Mouse (Mus musculus) midbrain, embryonic 10.5 days (tissue): ENCODE measurements around the gene Gm20388. TPM values are rescaled to one million over a fixed set of nuclear protein-coding genes. Genes with fewer than 3 reads are reported as not detected.

Experiments used
- DNase-seq: peaks from one replicate; pipeline ENCODE4 v3.0.0-alpha.2; 2017; ENCODE audit warnings: low spot score
- H3K27ac ChIP-seq: fragments of 300-500 bp; sonication (generic); replicated peaks from 2 replicates; pipeline ENCODE4 v1.5.1; 2016; ENCODE audit warnings: mild to moderate bottlenecking
- H3K27me3 ChIP-seq: fragments of 300-500 bp; sonication (generic); 2 replicates; pipeline ENCODE4 v1.6.1; 2016; ENCODE audit warnings: low read depth, mild to moderate bottlenecking; ENCODE audit not compliant: poor library complexity, severe bottlenecking
- H3K36me3 ChIP-seq: fragments of 300-500 bp; sonication (generic); 2 replicates; pipeline ENCODE4 v1.6.1; 2016; ENCODE audit warnings: mild to moderate bottlenecking, moderate library complexity
- H3K4me1 ChIP-seq: fragments of 300-500 bp; sonication (generic); 2 replicates; pipeline ENCODE4 v1.6.1; 2016
- H3K4me3 ChIP-seq: fragments of 300-500 bp; sonication (generic); 2 replicates; pipeline ENCODE4 v1.5.1; 2016; ENCODE audit warnings: mild to moderate bottlenecking, moderate library complexity
- H3K9me3 ChIP-seq: fragments of 300-500 bp; sonication (generic); replicated peaks from 2 replicates; pipeline ENCODE4 v1.6.1; 2016; ENCODE audit warnings: mild to moderate bottlenecking
- WGBS: fragments of 180-500 bp; shearing (Covaris S2); methylation state at CpG from one replicate; pipeline ENCODE4 v1.1.7; 2016; 5-methylcytosine and 5-hydroxymethylcytosine counted together
- polyA plus RNA-seq: library from polyadenylated mRNA; unstranded; fragments of >200 nt; fragmentation: Nextera tagmentation; extraction: Ambion mirVana; gene quantifications from 2 replicates; pipeline ENCODE4 v1.2.1, GENCODE M21; 2016

The Gm20388 gene
- polyA plus RNA-seq, 1 experiment from 2014 or later = 7.1 TPM

- Histone ChIP-seq H3K4me3 (no peak overlapping the region), H3K27me3 (no peaks in the 10 kb centered on the region), H3K4me1 (peaks cover 6% of the 10 kb centered on the region; the same call in 1 of the 2 replicates), H3K27ac (no peak overlapping the region), H3K36me3 (no peaks in the 10 kb centered on the region), H3K9me3 (no peaks in the 10 kb centered on the region)
- DNase-seq = no peak
- 92% methylated on average over 8 of the region's 8 CpGs for WGBS
Observed at GRCm38 (mm10) chr8:120065611-120066010, 155.0 kb downstream of the Gm20388 start.

- no peak overlapping the region for H3K4me3 ChIP-seq
- 96% methylated on average over 4 of the region's 4 CpGs for WGBS
- H3K4me1 ChIP-seq = peaks cover 6% of the 10 kb centered on the region; the same call in 1 of the 2 replicates
- H3K9me3 ChIP-seq = no peaks in the 10 kb centered on the region
- H3K36me3 ChIP-seq = no peaks in the 10 kb centered on the region
- no peak for DNase-seq
- no peaks in the 10 kb centered on the region for H3K27me3 ChIP-seq
- no peak overlapping the region for H3K27ac ChIP-seq
Observed at GRCm38 (mm10) chr8:120066226-120066625, 155.6 kb downstream of the Gm20388 start.

DNA sequence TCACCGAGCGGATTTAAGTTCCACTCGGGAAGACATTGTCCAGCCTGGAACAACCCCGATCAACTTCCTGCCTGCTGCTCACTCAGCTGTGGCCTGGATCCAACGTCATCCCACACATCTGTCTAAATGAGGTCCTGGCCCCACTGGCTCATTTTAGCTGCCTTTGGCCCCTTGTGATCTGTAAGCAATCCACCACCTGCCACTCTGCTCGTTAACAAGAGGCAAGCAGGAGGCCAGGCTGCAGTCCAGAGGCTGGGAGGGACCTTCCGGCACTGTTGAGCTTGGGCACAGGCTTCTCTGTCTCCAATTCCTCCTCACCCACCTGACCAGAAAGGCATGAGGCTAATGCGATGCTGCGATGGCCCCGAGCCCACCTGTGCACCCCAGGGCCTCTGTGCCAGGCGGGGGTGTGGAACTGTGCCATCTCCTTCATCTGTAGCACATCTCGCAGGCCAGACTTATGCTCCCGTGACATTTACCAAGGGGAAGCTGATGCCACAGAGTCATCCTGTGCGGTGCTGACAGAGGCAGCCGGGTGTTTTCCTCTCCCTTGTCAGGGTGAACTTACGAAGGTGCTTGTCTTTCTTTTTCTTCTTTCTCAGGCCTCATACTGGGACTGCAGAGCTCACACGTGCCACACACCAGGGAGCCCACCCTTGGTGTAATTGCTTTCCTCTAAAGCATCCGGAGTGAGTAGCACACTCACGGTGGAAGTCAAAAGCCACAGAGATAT is 157.5 kb downstream of the Gm20388 start:
- no peak overlapping the region; the same call in 1 of the 2 replicates for H3K27ac ChIP-seq
- 69% methylated on average over 19 of the region's 19 CpGs for WGBS
- no peak for DNase-seq

DNA sequence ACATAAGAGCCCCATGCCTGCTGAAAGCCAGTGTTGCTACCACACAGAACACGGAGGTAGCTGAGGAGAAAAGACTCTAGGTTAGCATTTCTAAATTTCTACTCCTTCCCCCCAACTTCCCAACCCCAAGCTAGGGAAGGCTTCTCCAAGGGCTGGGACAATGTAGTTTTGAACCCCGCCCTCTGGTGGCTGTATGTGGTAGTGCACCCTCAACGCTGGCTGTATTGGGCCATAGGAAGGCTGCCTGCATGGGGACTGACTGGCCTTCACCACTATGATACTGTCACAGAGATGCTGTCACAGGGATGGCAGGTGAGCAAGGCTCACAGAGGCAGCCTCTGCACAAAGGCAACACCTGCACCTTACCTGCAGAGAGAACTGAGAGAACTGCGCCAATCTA is 161.0 kb downstream of the Gm20388 start:
- peaks cover 4% of the 10 kb centered on the region; the same call in 1 of the 2 replicates for H3K27me3 ChIP-seq
- peaks cover 34% of the 10 kb centered on the region for H3K4me1 ChIP-seq
- no peaks in the 10 kb centered on the region for H3K9me3 ChIP-seq
- no peak overlapping the region for H3K27ac ChIP-seq
- DNase-seq = peak; percentile 83
- 22% methylated on average over 4 of the region's 4 CpGs for WGBS
- H3K36me3 ChIP-seq = no peaks in the 10 kb centered on the region
- no peak overlapping the region for H3K4me3 ChIP-seq

More for the DNA sequence above, 157.5 kb downstream of the Gm20388 start:
- Histone ChIP-seq H3K4me3 (no peak overlapping the region), H3K36me3 (no peaks in the 10 kb centered on the region), H3K4me1 (peaks cover 20% of the 10 kb centered on the region; the same call in 1 of the 2 replicates), H3K9me3 (no peaks in the 10 kb centered on the region), H3K27me3 (no peaks in the 10 kb centered on the region)

- peaks cover 4% of the 10 kb centered on the region; the same call in 1 of the 2 replicates for H3K27me3 ChIP-seq
- no peak for DNase-seq
- H3K27ac ChIP-seq = no peak overlapping the region
- 71% methylated on average over 9 of the region's 9 CpGs for WGBS
- peaks cover 34% of the 10 kb centered on the region for H3K4me1 ChIP-seq
- no peaks in the 10 kb centered on the region for H3K36me3 ChIP-seq
- no peaks in the 10 kb centered on the region for H3K9me3 ChIP-seq
- no peak overlapping the region for H3K4me3 ChIP-seq
Observed at GRCm38 (mm10) chr8:120072259-120072658, 161.6 kb downstream of the Gm20388 start.

DNA sequence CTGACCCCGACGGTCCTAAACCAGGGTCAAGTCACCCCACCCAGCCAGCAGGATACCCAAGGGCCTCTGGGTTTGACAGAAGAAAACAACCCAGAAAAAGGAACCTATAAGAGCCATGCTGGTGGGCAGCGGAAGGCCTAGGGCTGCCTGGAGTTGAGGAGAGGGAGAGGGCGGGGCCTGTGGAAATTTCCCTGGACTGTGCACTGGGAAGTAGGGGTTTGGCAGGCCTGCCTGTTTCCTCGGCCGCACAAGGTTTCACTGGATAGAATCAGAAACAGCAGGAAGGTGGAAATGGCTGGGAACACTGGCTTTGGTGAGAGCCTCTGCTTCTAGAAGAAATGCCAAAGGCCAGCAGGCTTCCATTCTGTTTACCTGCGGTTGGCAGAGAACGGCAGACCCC is 162.2 kb downstream of the Gm20388 start:
- H3K36me3 ChIP-seq = no peaks in the 10 kb centered on the region
- no peak overlapping the region for H3K4me3 ChIP-seq
- 85% methylated on average over 8 of the region's 8 CpGs for WGBS
- H3K27me3 ChIP-seq = peaks cover 4% of the 10 kb centered on the region; the same call in 1 of the 2 replicates
- DNase-seq = no peak
- H3K27ac ChIP-seq = no peak overlapping the region
- peaks cover 34% of the 10 kb centered on the region for H3K4me1 ChIP-seq
- no peaks in the 10 kb centered on the region for H3K9me3 ChIP-seq

- 78% methylated on average over 6 of the region's 6 CpGs for WGBS
- H3K27ac ChIP-seq = no peak overlapping the region; the same call in 1 of the 2 replicates
- DNase-seq = no peak
- H3K4me1 ChIP-seq = peaks cover 28% of the 10 kb centered on the region
- no peaks in the 10 kb centered on the region for H3K36me3 ChIP-seq
- peaks cover 4% of the 10 kb centered on the region; the same call in 1 of the 2 replicates for H3K27me3 ChIP-seq
- no peaks in the 10 kb centered on the region for H3K9me3 ChIP-seq
- no peak overlapping the region for H3K4me3 ChIP-seq
Observed at GRCm38 (mm10) chr8:120074516-120074915, 163.9 kb downstream of the Gm20388 start.

GRCm38 (mm10) chr8:120075347-120075746 is 164.7 kb downstream of the Gm20388 start:
- peak overlapping the region; percentile 55; the same call in 1 of the 2 replicates for H3K27ac ChIP-seq
- 0 out of 2 replicates have a peak, but pooled peaks cover 4% of the 10 kb centered on the region for H3K36me3 ChIP-seq
- 56% methylated on average over 6 of the region's 6 CpGs for WGBS

DNA sequence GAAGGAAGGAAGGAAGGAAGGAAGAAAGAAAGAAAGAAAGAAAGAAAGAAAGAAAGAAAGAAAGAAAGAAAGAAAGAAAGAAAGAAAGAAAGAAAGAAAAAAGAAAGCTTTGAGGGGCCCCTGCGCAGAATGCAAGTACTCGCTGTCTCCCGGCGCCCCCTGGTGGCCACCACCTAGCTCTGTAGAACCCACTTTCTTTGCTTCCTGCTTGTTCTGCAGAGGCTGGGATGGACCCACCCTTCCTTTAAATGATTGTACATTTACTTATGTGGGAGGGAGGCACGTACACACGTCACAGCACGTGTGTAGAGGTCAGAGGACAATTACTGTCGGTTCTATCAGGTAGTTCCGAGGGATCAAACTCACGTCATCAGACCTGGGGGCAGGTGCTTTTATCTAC is 167.4 kb downstream of the Gm20388 start:
- Histone ChIP-seq H3K4me3 (no peak overlapping the region), H3K4me1 (peaks cover 14% of the 10 kb centered on the region), H3K27ac (no peak overlapping the region), H3K36me3 (peaks cover 31% of the 10 kb centered on the region), H3K27me3 (peaks cover 4% of the 10 kb centered on the region; the same call in 1 of the 2 replicates), H3K9me3 (no peaks in the 10 kb centered on the region)
- 16% methylated on average over 10 of the region's 10 CpGs for WGBS
- DNase-seq = peak; percentile 77

More at GRCm38 (mm10) chr8:120075347-120075746, 164.7 kb downstream of the Gm20388 start:
- DNase-seq = no peak
- Histone ChIP-seq H3K27me3 (peaks cover 4% of the 10 kb centered on the region; the same call in 1 of the 2 replicates), H3K4me1 (peaks cover 28% of the 10 kb centered on the region), H3K4me3 (no peak overlapping the region), H3K9me3 (no peaks in the 10 kb centered on the region)

DNA sequence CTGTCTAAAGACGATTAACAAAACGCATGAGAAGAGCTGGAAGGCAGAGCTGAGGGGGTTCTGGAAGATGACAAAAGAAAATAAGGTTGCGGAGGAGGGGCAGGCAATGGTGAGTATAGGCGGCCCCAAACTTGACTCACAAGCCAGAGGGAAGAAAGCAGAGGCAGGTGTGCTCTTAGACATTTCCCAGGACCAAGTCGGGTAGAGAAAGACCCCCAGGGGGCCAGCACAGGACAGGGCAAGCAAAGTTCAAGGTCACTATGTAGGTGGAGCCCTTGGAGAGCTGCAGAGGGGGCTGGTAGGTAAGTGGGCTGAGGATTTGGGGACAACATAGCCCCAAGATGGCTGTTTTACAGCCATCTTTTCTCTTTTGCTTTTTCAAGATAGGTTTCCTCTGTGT is 168.7 kb downstream of the Gm20388 start:
- H3K4me1 ChIP-seq = peaks cover 14% of the 10 kb centered on the region
- WGBS = 63% methylated on average over 5 of the region's 5 CpGs

DNA sequence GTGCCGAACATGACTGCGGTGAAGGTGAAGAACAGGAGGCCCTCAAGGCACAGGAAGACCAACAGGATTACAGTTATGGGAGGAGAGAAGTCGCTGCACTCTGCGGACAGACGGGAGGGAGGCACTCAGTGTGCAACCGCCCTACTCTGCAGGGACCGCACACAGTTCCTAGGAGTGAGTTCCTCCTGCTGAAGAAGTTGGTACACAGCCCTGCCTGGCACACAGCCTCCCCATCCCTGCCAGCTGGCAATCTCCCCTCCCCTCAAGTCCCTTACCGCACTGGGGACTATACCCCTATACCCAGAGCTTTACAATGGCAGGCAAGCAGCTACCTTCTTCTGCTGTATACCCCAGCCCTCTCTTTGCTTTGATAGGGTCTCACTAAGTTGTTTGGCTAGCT is 172.6 kb downstream of the Gm20388 start:
- H3K9me3 ChIP-seq = no peaks in the 10 kb centered on the region
- no peaks in the 10 kb centered on the region for H3K27me3 ChIP-seq
- no peak overlapping the region for H3K27ac ChIP-seq
- no peak overlapping the region for H3K4me3 ChIP-seq
- WGBS = 93% methylated on average over 8 of the region's 8 CpGs
- peaks cover 77% of the 10 kb centered on the region for H3K36me3 ChIP-seq
- DNase-seq = no peak
- no peaks in the 10 kb centered on the region for H3K4me1 ChIP-seq

More for the DNA sequence above, 168.7 kb downstream of the Gm20388 start:
- Histone ChIP-seq H3K9me3 (no peaks in the 10 kb centered on the region), H3K36me3 (peaks cover 40% of the 10 kb centered on the region), H3K27me3 (peaks cover 4% of the 10 kb centered on the region; the same call in 1 of the 2 replicates), H3K27ac (no peak overlapping the region), H3K4me3 (no peak overlapping the region)
- DNase-seq = no peak

GRCm38 (mm10) chr8:120084783-120085182 is 174.1 kb downstream of the Gm20388 start:
- Histone ChIP-seq H3K4me3 (no peak overlapping the region), H3K9me3 (no peaks in the 10 kb centered on the region), H3K4me1 (no peaks in the 10 kb centered on the region), H3K27ac (no peak overlapping the region), H3K27me3 (no peaks in the 10 kb centered on the region), H3K36me3 (peaks cover 86% of the 10 kb centered on the region)
- no peak for DNase-seq
- WGBS = 85% methylated on average over 8 of the region's 8 CpGs

GRCm38 (mm10) chr8:120089511-120089910 is 178.9 kb downstream of the Gm20388 start:
- Histone ChIP-seq H3K4me1 (no peaks in the 10 kb centered on the region), H3K4me3 (no peak overlapping the region), H3K36me3 (peaks cover 90% of the 10 kb centered on the region), H3K9me3 (0 out of 2 replicates have a peak, but pooled peaks cover 4% of the 10 kb centered on the region), H3K27ac (no peak overlapping the region), H3K27me3 (no peaks in the 10 kb centered on the region)
- DNase-seq = no peak
- WGBS = 81% methylated on average over 7 of the region's 7 CpGs
